Mouse (Mus musculus): ENCODE results near the gene Prrc2b.

GRCm38 (mm10) chr2:32166581-32166980, 15.7 kb downstream of the Prrc2b start:
- no peak for TF ChIP-seq CTCF (IDR thresholded peaks at IDR 0.05; ENCODE audit: low read depth)
- no peak for TF ChIP-seq EP300 (optimal IDR thresholded peaks at IDR 0.05)

All from stomach, postnatal 0 days (tissue).